Mouse (Mus musculus) heart, adult 2 months (tissue): ENCODE data around the gene Mymk. TPM values are rescaled to one million over a fixed set of nuclear protein-coding genes. Genes with fewer than 3 reads are reported as not detected.

Experiments used
- DNase-seq, 2 experiments: peaks; one replicate each; pipeline ENCODE4 v3.0.0; 2021
- H3K27ac ChIP-seq: fragments of 200-600 bp; 2 replicates; pipeline ENCODE4 v1.8.1; 2022
- H3K27me3 ChIP-seq: fragments of 200-500 bp; 2 replicates; pipeline ENCODE4 v1.6.1; 2012; ENCODE audit warnings: mild to moderate bottlenecking, low read length, inconsistent platforms, mixed read lengths; ENCODE audit not compliant: control insufficient read depth, insufficient read depth
- H3K36me3 ChIP-seq: fragments of 200-500 bp; 2 replicates; pipeline ENCODE4 v1.6.1; 2012; ENCODE audit warnings: low read length, inconsistent platforms; ENCODE audit not compliant: control insufficient read depth, insufficient read depth
- H3K4me1 ChIP-seq: fragments of 200-500 bp; 2 replicates; pipeline ENCODE4 v1.6.1; 2011; ENCODE audit warnings: low read length; ENCODE audit not compliant: control insufficient read depth, insufficient read depth
- H3K4me3 ChIP-seq: fragments of 200-600 bp; 2 replicates; pipeline ENCODE4 v1.8.1; 2022
- H3K79me2 ChIP-seq: fragments of 200-500 bp; replicated peaks from 2 replicates; pipeline ENCODE4 v1.6.1; 2012; ENCODE audit warnings: mild to moderate bottlenecking, inconsistent platforms, low read length, moderate library complexity, mixed read lengths; ENCODE audit not compliant: control insufficient read depth, insufficient read depth
- H3K9ac ChIP-seq: fragments of 200-500 bp; 2 replicates; pipeline ENCODE4 v1.6.1; 2012; ENCODE audit warnings: low read depth, mild to moderate bottlenecking, control low read depth, inconsistent platforms, low read length, mixed read lengths
- CTCF ChIP-seq: fragments of 200-600 bp; IDR thresholded peaks from 2 replicates; pipeline ENCODE4 v1.8.1; 2022; ENCODE audit warnings: antibody characterized with exemption, mild to moderate bottlenecking, moderate library complexity
- EP300 ChIP-seq: fragments of 200-500 bp; IDR thresholded peaks from 2 replicates; pipeline ENCODE4 v1.6.1; 2011; ENCODE audit warnings: low read depth, low read length, control low read depth; ENCODE audit not compliant: insufficient read depth
- POLR2A ChIP-seq: fragments of 200-500 bp; IDR thresholded peaks from 2 replicates; pipeline ENCODE4 v1.6.1; 2011; ENCODE audit warnings: mild to moderate bottlenecking, low read depth, low read length, control low read depth; ENCODE audit not compliant: insufficient read depth
- WGBS: fragments of 180-500 bp; shearing (Covaris S2); methylation state at CpG from one replicate; pipeline ENCODE4 v1.1.7; 2018; 5-methylcytosine and 5-hydroxymethylcytosine counted together
- intact Hi-C: fragments of 180-260 bp; cut with DNase I; formaldehyde crosslinking; loops from one replicate; pipeline ENCODE4 v1.15.1; 2025
- polyA plus RNA-seq: library from polyadenylated mRNA; depleted of rRNA; stranded (reverse); fragments of >200 nt; gene quantifications from 2 replicates; pipeline ENCODE4 v1.2.3, GENCODE M21; 2012; rRNA removed
- total RNA-seq, 2 experiments: library from RNA; stranded (reverse); gene quantifications; 2 replicates each; pipeline ENCODE4 v1.2.3; 2021

The Mymk gene
- total and polyA plus RNA-seq, 3 experiments = 0.10 TPM; not detected in 2

GRCm38 (mm10) chr2:27024136-27024535 lies 47.8 kb downstream of the Mymk start:
- Histone ChIP-seq H3K79me2 (no peaks in the 10 kb centered on the region), H3K36me3 (no peaks in the 10 kb centered on the region), H3K27me3 (no peaks in the 10 kb centered on the region), H3K4me3 (no peak overlapping the region), H3K4me1 (peaks cover 2% of the 10 kb centered on the region; the same call in 1 of the 2 replicates), H3K9ac (no peak overlapping the region), H3K27ac (no peak overlapping the region)
- WGBS = 75% methylated on average over 14 of the region's 14 CpGs
- DNase-seq = peak in 1 of 2 experiments; percentile 14
- TF ChIP-seq POLR2A (no peak), CTCF (no peak), EP300 (no peak)
- intact Hi-C loops = no loop called here

- no peaks in the 10 kb centered on the region for H3K79me2 ChIP-seq
- H3K27me3 ChIP-seq = no peaks in the 10 kb centered on the region
- WGBS = 58% methylated on average over 6 of the region's 6 CpGs
- no peak for TF ChIP-seq CTCF
- H3K4me3 ChIP-seq = no peak overlapping the region
- no peak overlapping the region for H3K27ac ChIP-seq
- intact Hi-C loops = no loop called here
- DNase-seq = peak in 1 of 2 experiments; percentile 19
- no peaks in the 10 kb centered on the region for H3K36me3 ChIP-seq
- H3K4me1 ChIP-seq = no peaks in the 10 kb centered on the region
- no peak overlapping the region for H3K9ac ChIP-seq
These were observed 49.4 kb downstream of the Mymk start for GRCm38 (mm10) chr2:27022612-27023011.

- intact Hi-C loops = no loop called here
- Histone ChIP-seq H3K27me3 (no peaks in the 10 kb centered on the region), H3K79me2 (no peaks in the 10 kb centered on the region), H3K4me3 (no peak overlapping the region), H3K9ac (no peak overlapping the region), H3K4me1 (no peaks in the 10 kb centered on the region), H3K36me3 (no peaks in the 10 kb centered on the region), H3K27ac (no peak overlapping the region)
- 70% methylated on average over 1 of the region's 1 CpGs for WGBS
- DNase-seq = no peak
- TF ChIP-seq EP300 (no peak), CTCF (no peak), POLR2A (no peak)
These were observed 50.9 kb downstream of the Mymk start for GRCm38 (mm10) chr2:27021103-27021502.

- WGBS = 95% methylated on average over 2 of the region's 2 CpGs
- intact Hi-C loops = loop anchor here (2.0 kb wide), 1 partner anchor 217 kb away; no protein-coding TSS in a partner anchor
- no peak for TF ChIP-seq EP300
- no peak for TF ChIP-seq POLR2A
- no peak for TF ChIP-seq CTCF
- H3K79me2 ChIP-seq = no peaks in the 10 kb centered on the region
- no peak overlapping the region for H3K9ac ChIP-seq
- H3K4me1 ChIP-seq = no peaks in the 10 kb centered on the region
- H3K36me3 ChIP-seq = no peaks in the 10 kb centered on the region
- H3K27ac ChIP-seq = no peak overlapping the region
- DNase-seq = no peak
- no peaks in the 10 kb centered on the region for H3K27me3 ChIP-seq
- no peak overlapping the region for H3K4me3 ChIP-seq
These were observed 52.4 kb downstream of the Mymk start for GRCm38 (mm10) chr2:27019530-27019929.

- H3K79me2 ChIP-seq = no peaks in the 10 kb centered on the region
- intact Hi-C loops = loop anchor here (1.0 to 2.0 kb wide), 2 partner anchors 20 to 219 kb away; no protein-coding TSS in a partner anchor
- no peaks in the 10 kb centered on the region for H3K27me3 ChIP-seq
- no peaks in the 10 kb centered on the region for H3K4me1 ChIP-seq
- WGBS = 41% methylated on average over 5 of the region's 5 CpGs
- DNase-seq = peak; percentile 68 to 81
- no peak overlapping the region for H3K27ac ChIP-seq
- no peak overlapping the region for H3K4me3 ChIP-seq
- H3K36me3 ChIP-seq = no peaks in the 10 kb centered on the region
- no peak overlapping the region for H3K9ac ChIP-seq
- TF ChIP-seq EP300 = peak; percentile 72
- TF ChIP-seq POLR2A = no peak
- TF ChIP-seq CTCF = peak; percentile 99
These were observed 54.2 kb downstream of the Mymk start for GRCm38 (mm10) chr2:27017802-27018201.

Other genes starting within 250 kb of the Mymk start
- not detected for gene Abo, start 207.2 kb downstream of the Mymk start, total RNA-seq
- gene Abo, start 207.2 kb downstream of the Mymk start, polyA plus RNA-seq = not detected in 2 replicates
- 10 to 100 TPM; 12.7 to 13.2 TPM for gene Surf6, start 169.3 kb downstream of the Mymk start, total RNA-seq
- 4.4 and 8.7 TPM in 2 replicates for gene Surf6, start 169.3 kb downstream of the Mymk start, polyA plus RNA-seq
- 10 to 100 TPM; 20.7 to 26.0 TPM for gene Med22, start 161.5 kb downstream of the Mymk start, total RNA-seq
- 26.0 and 37.9 TPM in 2 replicates for gene Med22, start 161.5 kb downstream of the Mymk start, polyA plus RNA-seq
- gene Rpl7a, start 161.4 kb downstream of the Mymk start, total RNA-seq = 100 to 1,000 TPM; 266 to 312 TPM
- 431 and 478 TPM in 2 replicates for gene Rpl7a, start 161.4 kb downstream of the Mymk start, polyA plus RNA-seq
- 10 to 100 TPM; 15.2 to 16.8 TPM for gene Surf2, start 155.8 kb downstream of the Mymk start, total RNA-seq
- 21.6 and 22.7 TPM in 2 replicates for gene Surf2, start 155.8 kb downstream of the Mymk start, polyA plus RNA-seq
- gene Surf1, start 155.6 kb downstream of the Mymk start, total RNA-seq = 10 to 100 TPM; 49.7 to 68.0 TPM
- 49.9 and 51.7 TPM in 2 replicates for gene Surf1, start 155.6 kb downstream of the Mymk start, polyA plus RNA-seq
- 10 to 100 TPM; 80.9 to 87.1 TPM for gene Surf4, start 138.3 kb downstream of the Mymk start, total RNA-seq
- 124 and 155 TPM in 2 replicates for gene Surf4, start 138.3 kb downstream of the Mymk start, polyA plus RNA-seq
- gene Stkld1, start 138.1 kb downstream of the Mymk start, total RNA-seq = not detected
- 0.06 TPM in 1 of 2 replicates, not detected in the other for gene Stkld1, start 138.1 kb downstream of the Mymk start, polyA plus RNA-seq
- gene Rexo4, start 107.8 kb downstream of the Mymk start, total RNA-seq = 10 to 100 TPM; 11.2 to 13.1 TPM
- gene Rexo4, start 107.8 kb downstream of the Mymk start, polyA plus RNA-seq = 8.4 and 15.3 TPM in 2 replicates
- not detected for gene Adamts13, start 98.8 kb downstream of the Mymk start, total RNA-seq
- not detected in 2 replicates for gene Adamts13, start 98.8 kb downstream of the Mymk start, polyA plus RNA-seq
- gene Cacfd1, start 62.3 kb downstream of the Mymk start, total RNA-seq = 10 to 100 TPM; 44.5 to 44.7 TPM
- gene Cacfd1, start 62.3 kb downstream of the Mymk start, polyA plus RNA-seq = 57.7 and 82.3 TPM in 2 replicates
- gene Slc2a6, start 44.2 kb downstream of the Mymk start, total RNA-seq = under 1 TPM; 0.21 to 0.41 TPM
- 0.97 and 1.1 TPM in 2 replicates for gene Slc2a6, start 44.2 kb downstream of the Mymk start, polyA plus RNA-seq
- 10 to 100 TPM in 1 of 2 experiments, 1 to 10 TPM in 1; 9.2 to 18.9 TPM for gene Adamtsl2, start 7.2 kb upstream of the Mymk start, total RNA-seq
- gene Adamtsl2, start 7.2 kb upstream of the Mymk start, polyA plus RNA-seq = 27.0 and 38.7 TPM in 2 replicates
- under 1 TPM; 0.44 to 0.77 TPM for gene Fam163b, start 70.3 kb upstream of the Mymk start, total RNA-seq
- 1.1 and 1.4 TPM in 2 replicates for gene Fam163b, start 70.3 kb upstream of the Mymk start, polyA plus RNA-seq
- gene Dbh, start 93.1 kb upstream of the Mymk start, total RNA-seq = 1 to 10 TPM; 1.1 to 2.1 TPM
- gene Dbh, start 93.1 kb upstream of the Mymk start, polyA plus RNA-seq = 7.7 and 9.4 TPM in 2 replicates
- 1 to 10 TPM; 4.7 to 6.5 TPM for gene Sardh, start 176.2 kb upstream of the Mymk start, total RNA-seq
- 18.0 and 19.1 TPM in 2 replicates for gene Sardh, start 176.2 kb upstream of the Mymk start, polyA plus RNA-seq